Mouse (Mus musculus): ENCODE results near the gene Fscn2. TPM values are rescaled to one million over a fixed set of nuclear protein-coding genes. Genes with fewer than 3 reads are reported as not detected.
"Not testable (repeated sequence)": the region's sequence is repeated elsewhere in the genome, so short reads cannot be mapped to it uniquely, and the experiment has no call there.

Fscn2 gene
- polyA plus RNA-seq, 1 experiment, result not detected

- 94% methylated on average over 9 of the region's 9 CpGs for WGBS
- DNase-seq (ENCODE audit: low read depth, low spot score), result no peak
Observed at GRCm38 (mm10) chr11:120382509-120382908, 21.2 kb downstream of the Fscn2 start.

- 95% methylated on average over 6 of the region's 6 CpGs for WGBS
- DNase-seq (ENCODE audit: low read depth, low spot score), result no peak
Observed at GRCm38 (mm10) chr11:120386632-120387031, 25.3 kb downstream of the Fscn2 start.

GRCm38 (mm10) chr11:120387157-120387556 lies 25.8 kb downstream of the Fscn2 start:
- DNase-seq (ENCODE audit: low read depth, low spot score), result no peak
- 49% methylated on average over 2 of the region's 2 CpGs for WGBS

GRCm38 (mm10) chr11:120388580-120388979 lies 27.2 kb downstream of the Fscn2 start:
- 85% methylated on average over 9 of the region's 9 CpGs for whole genome bisulfite sequencing
- no peak for DNase-seq (ENCODE audit: low read depth, low spot score)

- WGBS, result 74% methylated on average over 4 of the region's 4 CpGs
- DNase-seq (ENCODE audit: low read depth, low spot score), result no peak
Observed at GRCm38 (mm10) chr11:120395661-120396060, 34.3 kb downstream of the Fscn2 start.

GRCm38 (mm10) chr11:120397602-120398001 lies 36.3 kb downstream of the Fscn2 start:
- DNase-seq (ENCODE audit: low read depth, low spot score), result no peak
- 78% methylated on average over 2 of the region's 2 CpGs for WGBS

GRCm38 (mm10) chr11:120399319-120399718 lies 38.0 kb downstream of the Fscn2 start:
- no peak for DNase-seq (ENCODE audit: low read depth, low spot score)
- WGBS, result 93% methylated on average over 2 of the region's 2 CpGs

GRCm38 (mm10) chr11:120404814-120405213 lies 43.5 kb downstream of the Fscn2 start:
- DNase-seq (ENCODE audit: low read depth, low spot score), result no peak
- 95% methylated on average over 1 of the region's 1 CpGs for WGBS

GRCm38 (mm10) chr11:120405867-120406266 lies 44.5 kb downstream of the Fscn2 start:
- no peak for DNase-seq (ENCODE audit: low read depth, low spot score)
- WGBS, result 95% methylated on average over 3 of the region's 3 CpGs

- DNase-seq (ENCODE audit: low read depth, low spot score), result no peak
- 67% methylated on average over 1 of the region's 1 CpGs for WGBS
Observed at GRCm38 (mm10) chr11:120406445-120406844, 45.1 kb downstream of the Fscn2 start.

- WGBS, result 95% methylated on average over 8 of the region's 10 CpGs
- not testable (repeated sequence) for DNase-seq (ENCODE audit: low read depth, low spot score)
Observed at GRCm38 (mm10) chr11:120413621-120414020, 52.3 kb downstream of the Fscn2 start.

Other genes with a start within 250 kb of the Fscn2 start
- 67.3 and 112 TPM in 2 replicates for gene Slc38a10, start 210.2 kb upstream of the Fscn2 start, polyA plus RNA-seq (2012; rRNA removed)
- 7.6 and 8.2 TPM in 2 replicates for gene Bahcc1, start 128.6 kb upstream of the Fscn2 start, polyA plus RNA-seq (2012; rRNA removed)
- 1,539 and 1,751 TPM in 2 replicates for gene Actg1, start 13.0 kb upstream of the Fscn2 start, polyA plus RNA-seq (2012; rRNA removed)
- 33.5 and 34.5 TPM in 2 replicates for gene Faap100, start 17.2 kb downstream of the Fscn2 start, polyA plus RNA-seq (2012; rRNA removed)
- gene Nploc4, start 76.2 kb downstream of the Fscn2 start, polyA plus RNA-seq (2012; rRNA removed), result 42.4 and 50.9 TPM in 2 replicates
- 0.85 and 1.1 TPM in 2 replicates for gene Tspan10, start 81.1 kb downstream of the Fscn2 start, polyA plus RNA-seq (2012; rRNA removed)
- 0.30 and 0.89 TPM in 2 replicates for gene Pde6g, start 92.0 kb downstream of the Fscn2 start, polyA plus RNA-seq (2012; rRNA removed)
- 18.2 and 19.6 TPM in 2 replicates for gene Oxld1, start 96.5 kb downstream of the Fscn2 start, polyA plus RNA-seq (2012; rRNA removed)
- 12.3 and 15.1 TPM in 2 replicates for gene Ccdc137, start 96.6 kb downstream of the Fscn2 start, polyA plus RNA-seq (2012; rRNA removed)
- gene Arl16, start 106.1 kb downstream of the Fscn2 start, polyA plus RNA-seq (2012; rRNA removed), result 16.8 and 18.8 TPM in 2 replicates
- gene Mrpl12, start 123.1 kb downstream of the Fscn2 start, polyA plus RNA-seq (2012; rRNA removed), result 139 and 148 TPM in 2 replicates
- gene Slc25a10, start 130.3 kb downstream of the Fscn2 start, polyA plus RNA-seq (2012; rRNA removed), result 287 and 345 TPM in 2 replicates
- gene Gcgr, start 169.2 kb downstream of the Fscn2 start, polyA plus RNA-seq (2012; rRNA removed), result 0.90 and 1.1 TPM in 2 replicates
- gene Mcrip1, start 188.2 kb downstream of the Fscn2 start, polyA plus RNA-seq (2012; rRNA removed), result 36.6 and 46.6 TPM in 2 replicates
- gene Ppp1r27, start 189.6 kb downstream of the Fscn2 start, polyA plus RNA-seq (2012; rRNA removed), result 0.22 TPM in 1 of 2 replicates, not detected in the other
- gene P4hb, start 211.7 kb downstream of the Fscn2 start, polyA plus RNA-seq (2012; rRNA removed), result 496 and 716 TPM in 2 replicates
- gene Arhgdia, start 220.1 kb downstream of the Fscn2 start, polyA plus RNA-seq (2012; rRNA removed), result 745 and 760 TPM in 2 replicates
- 45.9 and 54.0 TPM in 2 replicates for gene Alyref, start 236.8 kb downstream of the Fscn2 start, polyA plus RNA-seq (2012; rRNA removed)
- gene Anapc11, start 236.9 kb downstream of the Fscn2 start, polyA plus RNA-seq (2012; rRNA removed), result 84.8 and 85.4 TPM in 2 replicates
- gene Npb, start 246.9 kb downstream of the Fscn2 start, polyA plus RNA-seq (2012; rRNA removed), result 0.63 and 1.0 TPM in 2 replicates

Measured in large intestine, adult 2 months (tissue).